Mouse (Mus musculus) cerebellum, adult 2 months (tissue): ENCODE data around the gene Itpkb.

Source experiments
- CTCF ChIP-seq: fragments of 200-500 bp; IDR thresholded peaks from 2 replicates; pipeline ENCODE4 v1.5.1; 2011; ENCODE audit warnings: low read depth, mild to moderate bottlenecking, control low read depth, low read length, moderate library complexity, borderline replicate concordance; ENCODE audit not compliant: insufficient read depth
- POLR2A ChIP-seq: fragments of 200-500 bp; IDR thresholded peaks from 2 replicates; pipeline ENCODE4 v1.6.1; 2011; ENCODE audit warnings: low read length, control low read depth, borderline replicate concordance; ENCODE audit not compliant: insufficient read depth

DNA sequence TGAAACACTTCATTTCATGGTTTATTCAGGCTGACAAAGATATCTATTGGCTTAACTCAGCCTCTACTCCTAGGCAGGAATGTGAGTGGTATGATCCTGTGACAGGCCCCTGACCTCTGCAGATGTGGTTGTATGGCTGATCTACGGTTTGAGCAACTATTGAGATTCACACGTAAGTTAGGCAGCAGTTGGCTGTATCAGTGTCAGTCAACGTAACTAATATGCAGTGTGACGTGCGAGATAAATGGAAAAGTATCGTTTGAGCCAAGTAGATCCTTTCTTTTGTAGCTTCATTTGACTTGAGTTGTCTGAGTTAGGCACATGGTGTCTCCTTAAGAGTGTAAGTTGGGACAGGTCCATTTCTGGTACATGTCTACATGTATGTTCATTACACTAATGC is 4.3 kb downstream of the Itpkb start:
- no peak for TF ChIP-seq POLR2A
- no peak for TF ChIP-seq CTCF
